Mouse (Mus musculus) fibroblast of lung, adult 2 months (primary cell): ENCODE data around the gene Hhat.

ENCODE experiments used
- DNase-seq: peaks from one replicate; pipeline ENCODE4 v3.0.0-alpha.2; 2011; ENCODE audit warnings: low read depth

Gene Hhat

GRCm38 (mm10) chr1:192744880-192745239, 26.2 kb downstream of the Hhat start:
- no peak for DNase-seq

GRCm38 (mm10) chr1:192742394-192743251, 28.4 kb downstream of the Hhat start:
- DNase-seq: no peak

- DNase-seq: no peak
Measured at GRCm38 (mm10) chr1:192741896-192742295, 29.1 kb downstream of the Hhat start.

GRCm38 (mm10) chr1:192736524-192736923, 34.5 kb downstream of the Hhat start:
- DNase-seq: peak; percentile 99

- no peak for DNase-seq
Measured at GRCm38 (mm10) chr1:192736002-192736426, 35.0 kb downstream of the Hhat start.

- peak; percentile 57 for DNase-seq
Measured at GRCm38 (mm10) chr1:192730517-192730916, 40.5 kb downstream of the Hhat start.

GRCm38 (mm10) chr1:192726996-192727624, 43.9 kb downstream of the Hhat start:
- DNase-seq: no peak

GRCm38 (mm10) chr1:192722147-192722546, 48.9 kb downstream of the Hhat start:
- DNase-seq: no peak

- DNase-seq: no peak
Measured at GRCm38 (mm10) chr1:192720156-192720555, 50.9 kb downstream of the Hhat start.

- DNase-seq: no peak
Measured at GRCm38 (mm10) chr1:192711779-192712348, 59.2 kb downstream of the Hhat start.

GRCm38 (mm10) chr1:192700339-192701073, 70.5 kb downstream of the Hhat start:
- DNase-seq: peak; percentile 41

GRCm38 (mm10) chr1:192699101-192699500, 71.9 kb downstream of the Hhat start:
- DNase-seq: no peak

GRCm38 (mm10) chr1:192696371-192696863, 74.6 kb downstream of the Hhat start:
- no peak for DNase-seq

GRCm38 (mm10) chr1:192693644-192694043, 77.4 kb downstream of the Hhat start:
- DNase-seq: no peak

GRCm38 (mm10) chr1:192692982-192693381, 78.0 kb downstream of the Hhat start:
- DNase-seq: no peak

GRCm38 (mm10) chr1:192682219-192682951, 88.6 kb downstream of the Hhat start:
- no peak for DNase-seq

- no peak for DNase-seq
Measured at GRCm38 (mm10) chr1:192677236-192677635, 93.8 kb downstream of the Hhat start.

GRCm38 (mm10) chr1:192663608-192664007, 107.4 kb downstream of the Hhat start:
- DNase-seq: no peak

- DNase-seq: no peak
Measured at GRCm38 (mm10) chr1:192663092-192663491, 107.9 kb downstream of the Hhat start.

- no peak for DNase-seq
Measured at GRCm38 (mm10) chr1:192661612-192662011, 109.4 kb downstream of the Hhat start.

GRCm38 (mm10) chr1:192657417-192657816, 113.6 kb downstream of the Hhat start:
- no peak for DNase-seq
